Mouse (Mus musculus) lung, adult 2 months (tissue): ENCODE results near the gene Dcakd.

Experiments used
- CTCF ChIP-seq: fragments of 200-500 bp; IDR thresholded peaks from 2 replicates; pipeline ENCODE4 v1.5.1; 2011; ENCODE audit warnings: mild to moderate bottlenecking, low read length, control low read depth; ENCODE audit not compliant: insufficient read depth
- POLR2A ChIP-seq: fragments of 200-500 bp; IDR thresholded peaks from 2 replicates; pipeline ENCODE4 v1.6.1; 2011; ENCODE audit warnings: low read depth, mild to moderate bottlenecking, control low read depth, low read length, borderline replicate concordance; ENCODE audit errors: extremely low read depth

DNA sequence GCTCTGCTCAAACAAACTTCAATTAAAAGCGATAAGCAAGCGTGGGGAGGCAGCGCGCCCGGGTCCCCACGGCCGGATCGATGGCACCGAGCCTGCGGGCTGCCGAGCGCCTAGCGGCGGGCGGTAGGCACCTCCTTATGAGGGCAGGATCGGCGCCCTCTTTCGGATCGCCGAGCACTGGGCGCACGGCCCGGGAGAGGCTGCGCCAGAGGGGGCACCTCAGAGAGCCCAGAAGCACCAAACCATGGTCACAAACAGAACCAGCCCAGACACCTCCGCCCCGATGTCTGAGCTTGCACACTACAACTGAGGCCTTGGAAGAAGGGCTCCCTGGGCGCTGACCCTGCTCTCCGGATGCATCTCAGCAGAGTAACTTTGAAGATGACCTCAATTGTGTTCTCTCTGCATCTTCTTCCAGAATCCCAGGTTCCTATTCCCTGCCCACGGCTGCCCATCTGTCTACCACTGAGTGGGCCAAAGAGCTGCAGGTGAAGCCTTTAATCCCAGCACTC is 37.9 kb downstream of the Dcakd start:
- no peak for TF ChIP-seq CTCF
- TF ChIP-seq POLR2A, result no peak
